Mouse (Mus musculus): ENCODE measurements at regions not wholly inside any gene's neighbourhood (a gene's known extent, or its start where the extent isn't known, plus 50 kb on each side); places are given as distances from the start of the nearest gene placed in this dataset.

DNA sequence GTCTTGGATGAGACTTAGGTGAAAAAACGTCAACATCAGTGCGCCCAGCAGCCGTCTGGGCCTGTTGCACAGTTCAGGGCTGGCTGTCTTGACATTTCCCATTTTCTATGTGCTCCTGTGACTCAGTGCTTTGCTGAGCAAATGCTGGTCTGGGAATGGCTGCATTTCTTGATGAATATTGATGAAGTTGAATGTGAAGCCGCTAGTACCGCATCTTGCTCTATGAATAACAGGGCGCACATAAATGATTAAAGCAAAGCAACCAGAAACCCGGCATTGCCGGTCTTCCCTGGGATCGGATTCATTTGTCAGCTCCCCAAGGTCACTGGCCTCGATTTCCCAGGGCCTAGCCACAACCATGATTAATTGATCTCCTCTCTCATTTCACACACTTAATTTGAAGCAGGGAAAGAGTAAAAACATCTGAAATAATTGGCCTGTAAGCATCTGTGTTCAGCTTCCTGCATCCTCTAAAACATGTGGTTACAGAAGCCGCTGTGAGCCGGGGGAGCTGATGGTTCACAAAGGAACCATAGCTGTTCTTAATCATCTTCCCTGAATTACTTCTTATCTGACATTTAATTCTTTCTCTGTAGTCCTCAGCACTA, 57.5 kb upstream of the Sgk1 start:
- ATAC-seq (replicated peaks; ENCODE audit: low FRiP score) (no peak), DNase-seq (ENCODE audit: low spot score) (no peak)
- no peak overlapping the region for H3K9ac ChIP-seq (ENCODE audit: low read depth, low read length)
- H3K9me3 ChIP-seq (ENCODE audit: control insufficient read depth, low read length): no peaks in the 10 kb centered on the region
- no peaks in the 10 kb centered on the region for H3K27me3 ChIP-seq (replicated peaks; ENCODE audit: control insufficient read depth, insufficient read depth, low read length)
- H3K27ac ChIP-seq (ENCODE audit: low read depth, low read length): no peak overlapping the region
- H3K4me1 ChIP-seq (replicated peaks; ENCODE audit: control insufficient read depth, insufficient read depth, low read length): peaks cover 3% of the 10 kb centered on the region; the same call in 1 of the 2 replicates
- WGBS: 69% methylated on average over 12 of the region's 12 CpGs
- no peaks in the 10 kb centered on the region for H3K36me3 ChIP-seq (ENCODE audit: control insufficient read depth, insufficient read depth, low read length)
- no peak overlapping the region for H3K4me2 ChIP-seq
- no peak overlapping the region for H3K4me3 ChIP-seq (ENCODE audit: low read depth, low read length)

DNA sequence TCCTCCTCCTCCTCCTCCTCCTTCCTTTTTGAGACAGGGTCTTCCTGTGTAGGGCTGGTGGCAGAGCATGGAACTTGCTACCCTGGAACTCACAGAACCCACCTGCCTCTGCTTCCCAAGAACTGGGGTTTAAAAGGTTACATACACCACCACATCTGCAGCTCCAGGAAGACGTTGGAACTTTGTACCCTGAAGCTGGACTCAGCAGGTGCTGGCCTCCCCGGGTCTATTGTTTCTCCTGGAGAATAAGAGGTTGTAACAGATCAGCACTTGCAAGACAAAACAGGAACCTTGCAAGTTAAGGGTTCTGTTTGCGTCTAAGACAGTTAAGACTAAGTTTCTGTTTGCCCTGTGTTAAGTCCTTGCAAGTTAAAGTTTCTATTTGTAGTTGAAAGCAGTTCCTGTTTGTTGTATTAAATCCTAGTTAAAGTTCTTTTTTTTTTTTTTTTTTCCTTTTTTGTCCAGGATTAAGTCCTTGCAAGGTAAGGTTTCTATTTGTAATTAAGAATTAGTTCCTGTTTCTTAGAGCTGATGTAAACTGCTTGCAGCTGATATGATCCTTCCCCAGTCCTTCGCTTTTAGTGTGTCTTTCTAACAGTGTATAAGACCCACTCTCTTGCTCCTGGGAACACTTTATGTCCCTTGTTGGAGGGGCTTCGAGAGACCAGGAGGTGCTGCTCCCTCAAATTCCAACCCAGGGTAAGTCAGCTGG, 55.0 kb upstream of the Sgk1 start:
- Histone ChIP-seq H3K4me2 (peak overlapping the region; percentile 11), H3K9ac (ENCODE audit: low read depth, low read length) (no peak overlapping the region), H3K4me1 (replicated peaks; ENCODE audit: control insufficient read depth, insufficient read depth, low read length) (peaks cover 3% of the 10 kb centered on the region; the same call in 1 of the 2 replicates), H3K9me3 (ENCODE audit: control insufficient read depth, low read length) (no peaks in the 10 kb centered on the region), H3K36me3 (ENCODE audit: control insufficient read depth, insufficient read depth, low read length) (no peaks in the 10 kb centered on the region), H3K27me3 (replicated peaks; ENCODE audit: control insufficient read depth, insufficient read depth, low read length) (no peaks in the 10 kb centered on the region), H3K27ac (ENCODE audit: low read depth, low read length) (peak overlapping the region; percentile 29; the same call in 1 of the 2 replicates), H3K4me3 (ENCODE audit: low read depth, low read length) (no peak overlapping the region)
- ATAC-seq (replicated peaks; ENCODE audit: low FRiP score) (no peak), DNase-seq (ENCODE audit: low spot score) (no peak)
- 34% methylated on average over 5 of the region's 5 CpGs for WGBS

DNA sequence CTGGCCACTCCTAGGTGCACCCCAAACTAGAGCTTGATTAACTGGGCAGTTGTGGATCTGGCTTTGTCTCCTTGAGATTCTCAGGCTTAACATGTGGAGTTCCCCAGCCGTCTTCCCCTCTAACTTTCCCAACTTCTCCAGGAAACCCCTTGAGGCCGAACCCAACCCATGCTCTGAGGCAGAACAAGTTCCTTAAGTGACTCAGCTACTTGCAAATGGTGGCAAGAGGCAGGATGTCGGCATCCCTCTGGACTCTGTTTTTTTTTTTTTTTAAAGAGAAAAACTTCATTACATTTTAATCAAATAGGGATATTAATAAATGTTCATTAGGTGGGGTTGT, 54.5 kb upstream of the Sgk1 start:
- Histone ChIP-seq H3K9me3 (ENCODE audit: control insufficient read depth, low read length) (no peaks in the 10 kb centered on the region), H3K4me2 (peak overlapping the region; percentile 11), H3K4me3 (ENCODE audit: low read depth, low read length) (no peak overlapping the region), H3K27me3 (replicated peaks; ENCODE audit: control insufficient read depth, insufficient read depth, low read length) (no peaks in the 10 kb centered on the region), H3K4me1 (replicated peaks; ENCODE audit: control insufficient read depth, insufficient read depth, low read length) (peaks cover 3% of the 10 kb centered on the region; the same call in 1 of the 2 replicates), H3K9ac (ENCODE audit: low read depth, low read length) (no peak overlapping the region), H3K27ac (ENCODE audit: low read depth, low read length) (peak overlapping the region; percentile 29; the same call in 1 of the 2 replicates), H3K36me3 (ENCODE audit: control insufficient read depth, insufficient read depth, low read length) (no peaks in the 10 kb centered on the region)
- WGBS: 39% methylated on average over 3 of the region's 3 CpGs
- ATAC-seq (replicated peaks; ENCODE audit: low FRiP score) (no peak), DNase-seq (ENCODE audit: low spot score) (no peak)

DNA sequence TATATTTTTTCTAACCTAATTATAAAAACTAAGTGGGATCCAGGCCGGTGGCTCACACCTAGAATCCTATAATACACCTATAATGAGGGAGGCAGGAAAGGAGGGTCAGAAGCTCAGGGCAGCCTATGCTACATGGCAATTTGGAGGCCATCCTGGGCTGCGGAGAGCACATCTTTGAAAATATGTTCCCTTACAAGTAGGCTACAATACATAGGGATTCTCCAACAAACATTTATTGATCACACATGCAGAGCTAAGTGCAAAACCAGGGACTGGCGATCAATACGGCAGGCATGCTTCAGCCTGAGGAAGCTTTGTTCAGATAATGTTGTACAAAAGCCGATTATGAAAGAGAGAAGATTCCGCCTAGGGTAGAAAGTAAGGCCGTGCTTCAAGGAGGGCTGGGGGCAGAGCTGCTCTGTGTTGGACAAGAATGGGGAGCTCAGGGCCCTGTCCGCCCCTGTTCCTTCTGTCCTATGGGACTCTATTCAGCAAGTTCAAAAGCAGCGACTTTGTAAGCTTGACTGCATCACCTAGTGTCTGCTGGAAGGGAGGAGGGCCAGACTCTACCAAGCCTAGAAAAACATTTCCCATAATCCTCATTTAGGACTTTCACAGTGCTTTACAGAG, 53.4 kb upstream of the Sgk1 start:
- H3K4me3 ChIP-seq (ENCODE audit: low read depth, low read length): no peak overlapping the region
- peaks cover 3% of the 10 kb centered on the region; the same call in 1 of the 2 replicates for H3K4me1 ChIP-seq (replicated peaks; ENCODE audit: control insufficient read depth, insufficient read depth, low read length)
- H3K9me3 ChIP-seq (ENCODE audit: control insufficient read depth, low read length): no peaks in the 10 kb centered on the region
- no peak overlapping the region for H3K4me2 ChIP-seq
- DNase-seq (ENCODE audit: low spot score) (no peak), ATAC-seq (replicated peaks; ENCODE audit: low FRiP score) (no peak)
- no peaks in the 10 kb centered on the region for H3K27me3 ChIP-seq (replicated peaks; ENCODE audit: control insufficient read depth, insufficient read depth, low read length)
- H3K36me3 ChIP-seq (ENCODE audit: control insufficient read depth, insufficient read depth, low read length): no peaks in the 10 kb centered on the region
- no peak overlapping the region for H3K9ac ChIP-seq (ENCODE audit: low read depth, low read length)
- 78% methylated on average over 9 of the region's 9 CpGs for WGBS
- no peak overlapping the region for H3K27ac ChIP-seq (ENCODE audit: low read depth, low read length)

DNA sequence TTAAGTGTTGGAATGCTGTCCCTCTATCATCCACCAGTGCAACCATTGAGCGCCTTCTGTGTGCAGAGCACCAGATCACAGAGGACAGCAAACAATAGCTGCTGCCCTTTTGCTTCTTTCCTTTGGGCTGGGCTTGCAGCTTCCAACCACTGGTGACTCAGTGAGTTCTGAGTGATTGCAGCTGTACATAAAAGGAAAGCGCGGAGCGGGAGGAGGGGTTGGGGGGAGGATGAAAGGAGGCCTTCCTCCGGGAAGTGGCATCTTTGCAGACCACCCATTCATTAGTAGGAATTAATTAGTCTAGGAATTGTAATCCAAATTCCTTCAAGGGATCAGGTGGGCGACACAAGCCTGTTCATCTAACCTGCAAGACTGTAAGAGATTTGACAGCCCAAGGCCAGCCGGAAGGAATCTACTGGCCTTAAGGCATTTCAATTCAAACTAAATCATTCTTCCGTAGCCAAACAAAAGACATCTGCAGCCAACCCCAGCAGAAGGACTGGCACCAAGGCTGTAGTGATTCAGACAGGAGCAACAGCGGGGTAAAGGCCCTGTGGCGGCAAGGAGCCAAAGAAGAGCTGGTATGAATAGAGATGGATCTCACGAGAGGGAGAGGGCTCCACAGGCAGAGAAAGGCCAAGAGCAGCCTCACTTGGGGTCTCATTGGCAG, 52.8 kb upstream of the Sgk1 start:
- no peaks in the 10 kb centered on the region for H3K27me3 ChIP-seq (replicated peaks; ENCODE audit: control insufficient read depth, insufficient read depth, low read length)
- H3K4me3 ChIP-seq (ENCODE audit: low read depth, low read length): no peak overlapping the region
- peaks cover 3% of the 10 kb centered on the region; the same call in 1 of the 2 replicates for H3K4me1 ChIP-seq (replicated peaks; ENCODE audit: control insufficient read depth, insufficient read depth, low read length)
- DNase-seq (ENCODE audit: low spot score): no peak
- no peaks in the 10 kb centered on the region for H3K9me3 ChIP-seq (ENCODE audit: control insufficient read depth, low read length)
- no peak for ATAC-seq (replicated peaks; ENCODE audit: low FRiP score)
- WGBS: 69% methylated on average over 11 of the region's 11 CpGs
- H3K27ac ChIP-seq (ENCODE audit: low read depth, low read length): no peak overlapping the region
- no peak overlapping the region for H3K4me2 ChIP-seq
- H3K9ac ChIP-seq (ENCODE audit: low read depth, low read length): no peak overlapping the region
- no peaks in the 10 kb centered on the region for H3K36me3 ChIP-seq (ENCODE audit: control insufficient read depth, insufficient read depth, low read length)

DNA sequence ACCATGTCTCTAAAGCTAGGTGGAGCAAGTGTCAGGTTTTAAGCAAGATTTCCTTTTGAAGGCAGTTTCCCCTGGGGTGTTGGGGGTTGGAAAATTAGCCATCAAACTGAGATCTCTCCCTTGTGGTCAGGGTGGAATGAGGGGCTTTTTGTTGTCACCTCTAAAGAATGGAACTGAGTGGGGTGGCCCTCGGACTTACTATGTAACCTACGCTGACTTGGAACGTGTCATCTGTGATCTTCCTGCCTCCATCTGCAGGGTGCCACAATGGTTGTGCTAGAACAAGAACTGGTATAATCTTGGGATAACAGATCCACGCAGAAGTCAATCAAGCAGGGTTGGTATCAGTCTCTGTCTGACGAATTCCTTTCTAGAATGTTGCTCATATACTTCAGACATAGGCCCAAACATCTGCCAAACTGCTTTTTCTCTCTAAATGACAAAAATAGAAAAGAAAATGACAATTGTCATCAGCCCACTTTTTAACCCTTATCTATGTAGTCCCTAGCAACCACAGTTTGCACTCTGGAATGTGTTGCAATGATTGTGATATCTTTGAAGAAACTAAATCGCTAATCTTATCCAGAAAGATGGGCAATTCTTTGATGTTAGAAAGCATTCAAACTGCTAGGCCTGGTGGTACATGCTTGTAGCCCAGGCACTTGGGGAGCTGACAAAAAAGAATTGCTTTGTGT, 50.8 kb upstream of the Sgk1 start:
- Histone ChIP-seq H3K9me3 (ENCODE audit: control insufficient read depth, low read length) (no peaks in the 10 kb centered on the region), H3K36me3 (ENCODE audit: control insufficient read depth, insufficient read depth, low read length) (no peaks in the 10 kb centered on the region), H3K27ac (ENCODE audit: low read depth, low read length) (no peak overlapping the region), H3K4me3 (ENCODE audit: low read depth, low read length) (no peak overlapping the region), H3K9ac (ENCODE audit: low read depth, low read length) (no peak overlapping the region), H3K4me1 (replicated peaks; ENCODE audit: control insufficient read depth, insufficient read depth, low read length) (peaks cover 3% of the 10 kb centered on the region; the same call in 1 of the 2 replicates), H3K4me2 (no peak overlapping the region), H3K27me3 (replicated peaks; ENCODE audit: control insufficient read depth, insufficient read depth, low read length) (no peaks in the 10 kb centered on the region)
- no peak for DNase-seq (ENCODE audit: low spot score)
- WGBS: 58% methylated on average over 6 of the region's 6 CpGs
- no peak for ATAC-seq (replicated peaks; ENCODE audit: low FRiP score)
